Mouse (Mus musculus) thymus, adult 2 months (tissue): ENCODE results near the gene Hsd17b2.

Source experiments
- CTCF ChIP-seq: fragments of 200-500 bp; IDR thresholded peaks from 2 replicates; pipeline ENCODE4 v1.5.1; 2012; ENCODE audit warnings: mild to moderate bottlenecking, control low read depth, low read length, moderate library complexity, borderline replicate concordance; ENCODE audit not compliant: control insufficient read depth, poor library complexity, insufficient read depth; ENCODE audit errors: extremely low read depth
- POLR2A ChIP-seq: fragments of 200-500 bp; IDR thresholded peaks from 2 replicates; pipeline ENCODE4 v1.6.1; 2012; ENCODE audit warnings: mild to moderate bottlenecking, low read length, control low read depth, moderate library complexity; ENCODE audit not compliant: control insufficient read depth, poor library complexity, insufficient read depth; ENCODE audit errors: extremely low read depth

GRCm38 (mm10) chr8:117772126-117772525 lies 70.4 kb downstream of the Hsd17b2 start:
- TF ChIP-seq CTCF (peak; percentile 26; the same call in 1 of the 2 replicates), POLR2A (no peak)
